Mouse (Mus musculus) neural tube, embryonic 14.5 days (tissue): Measurements from ENCODE around the gene Stab2. TPM values are rescaled to one million over a fixed set of nuclear protein-coding genes. Genes with fewer than 3 reads are reported as not detected.

Source experiments
- ATAC-seq: fragments of 200-750 bp; cut with Nextera tagmentation; 2 replicates; pipeline ENCODE4 v1.8.0; 2017; ENCODE audit warnings: low read depth, mild to moderate bottlenecking, moderate TSS enrichment, moderate library complexity
- H3K27ac ChIP-seq: fragments of 300-500 bp; sonication (generic); 2 replicates; pipeline ENCODE4 v1.5.1; 2014; ENCODE audit warnings: low read depth, mild to moderate bottlenecking, control low read depth, low read length, moderate library complexity, mixed read lengths
- H3K27me3 ChIP-seq: fragments of 300-500 bp; sonication (generic); 2 replicates; pipeline ENCODE4 v1.6.1; 2014; ENCODE audit warnings: low read length; ENCODE audit not compliant: control insufficient read depth, insufficient read depth
- H3K36me3 ChIP-seq: fragments of 300-500 bp; sonication (generic); 2 replicates; pipeline ENCODE4 v1.6.1; 2014; ENCODE audit warnings: low read length, mixed read lengths; ENCODE audit not compliant: control insufficient read depth, insufficient read depth
- H3K4me1 ChIP-seq: fragments of 300-500 bp; sonication (generic); 2 replicates; pipeline ENCODE4 v1.6.1; 2014; ENCODE audit warnings: low read length; ENCODE audit not compliant: control insufficient read depth, insufficient read depth
- H3K4me2 ChIP-seq: fragments of 300-500 bp; sonication (generic); 2 replicates; pipeline ENCODE4 v1.6.1; 2014; ENCODE audit warnings: mild to moderate bottlenecking, low read depth, low read length, control low read depth
- H3K4me3 ChIP-seq: fragments of 300-500 bp; sonication (generic); 2 replicates; pipeline ENCODE4 v1.5.1; 2014; ENCODE audit warnings: low read depth, low read length, control low read depth, mixed read lengths
- H3K9ac ChIP-seq: fragments of 300-500 bp; sonication (generic); replicated peaks from 2 replicates; pipeline ENCODE4 v1.6.1; 2014; ENCODE audit warnings: low read depth, mild to moderate bottlenecking, control low read depth, low read length, mixed read lengths
- H3K9me3 ChIP-seq: fragments of 300-500 bp; sonication (generic); 2 replicates; pipeline ENCODE4 v1.6.1; 2016; ENCODE audit warnings: low read length; ENCODE audit not compliant: control insufficient read depth
- WGBS: fragments of 180-500 bp; shearing (Covaris S2); extraction: QIAGEN DNeasy Blood & Tissue Kit; methylation state at CpG from one replicate; pipeline ENCODE4 v1.1.7; 2014; 5-methylcytosine and 5-hydroxymethylcytosine counted together
- polyA plus RNA-seq: library from polyadenylated mRNA; unstranded; fragments of >200 nt; fragmentation: Nextera tagmentation; extraction: Ambion mirVana; gene quantifications from 2 replicates; pipeline ENCODE4 v1.2.1, GENCODE M21; 2014

Gene Stab2
- polyA plus RNA-seq, 1 experiment from 2014 or later, result 0.36 TPM

- WGBS, result 83% methylated on average over 4 of the region's 4 CpGs
- Histone ChIP-seq H3K27ac (no peak overlapping the region), H3K27me3 (no peaks in the 10 kb centered on the region), H3K9me3 (no peaks in the 10 kb centered on the region), H3K4me1 (no peaks in the 10 kb centered on the region), H3K9ac (no peak overlapping the region), H3K4me3 (no peak overlapping the region), H3K4me2 (no peak overlapping the region), H3K36me3 (peaks cover 7% of the 10 kb centered on the region; the same call in 1 of the 2 replicates)
- no peak for ATAC-seq
Observed at GRCm38 (mm10) chr10:86836784-86837183, 171.0 kb downstream of the Stab2 start.

DNA sequence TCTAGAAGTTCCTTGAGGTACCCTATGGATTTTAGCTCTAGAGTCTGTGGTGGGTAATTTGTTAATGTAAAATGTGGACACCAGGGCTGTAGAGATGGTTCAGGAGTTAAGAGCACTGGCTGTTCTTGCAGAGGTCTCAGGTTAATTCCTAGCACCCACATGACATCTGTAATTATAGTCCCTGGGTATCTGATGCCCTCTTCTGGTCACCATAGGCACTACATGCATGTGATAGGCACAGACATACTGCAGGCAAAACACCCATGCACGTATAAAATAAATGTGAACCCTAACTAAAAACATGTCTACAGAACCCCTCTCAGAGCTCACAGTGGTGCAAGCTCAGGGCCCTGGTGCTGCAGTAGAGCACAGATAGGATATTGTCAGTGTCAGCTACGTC, 178.3 kb downstream of the Stab2 start:
- H3K36me3 ChIP-seq, result peaks cover 7% of the 10 kb centered on the region; the same call in 1 of the 2 replicates
- no peak overlapping the region for H3K27ac ChIP-seq
- H3K4me1 ChIP-seq, result no peaks in the 10 kb centered on the region
- no peak overlapping the region for H3K4me2 ChIP-seq
- no peaks in the 10 kb centered on the region for H3K27me3 ChIP-seq
- no peaks in the 10 kb centered on the region for H3K9me3 ChIP-seq
- ATAC-seq, result no peak
- no peak overlapping the region for H3K9ac ChIP-seq
- 92% methylated on average over 2 of the region's 2 CpGs for whole genome bisulfite sequencing
- no peak overlapping the region for H3K4me3 ChIP-seq

GRCm38 (mm10) chr10:86828221-86829135, 179.3 kb downstream of the Stab2 start:
- no peak overlapping the region for H3K4me3 ChIP-seq
- H3K27me3 ChIP-seq, result no peaks in the 10 kb centered on the region
- 89% methylated on average over 15 of the region's 15 CpGs for WGBS
- H3K27ac ChIP-seq, result no peak overlapping the region
- no peaks in the 10 kb centered on the region for H3K36me3 ChIP-seq
- no peak overlapping the region for H3K4me2 ChIP-seq
- no peaks in the 10 kb centered on the region for H3K4me1 ChIP-seq
- H3K9ac ChIP-seq, result no peak overlapping the region
- H3K9me3 ChIP-seq, result no peaks in the 10 kb centered on the region
- no peak; the same call in 1 of the 2 replicates for ATAC-seq

- no peak overlapping the region for H3K27ac ChIP-seq
- no peaks in the 10 kb centered on the region for H3K4me1 ChIP-seq
- no peaks in the 10 kb centered on the region for H3K27me3 ChIP-seq
- WGBS, result 89% methylated on average over 3 of the region's 3 CpGs
- no peak overlapping the region for H3K4me3 ChIP-seq
- H3K9me3 ChIP-seq, result no peaks in the 10 kb centered on the region
- no peak for ATAC-seq
- H3K9ac ChIP-seq, result no peak overlapping the region
- H3K36me3 ChIP-seq, result no peaks in the 10 kb centered on the region
- H3K4me2 ChIP-seq, result no peak overlapping the region
Observed at GRCm38 (mm10) chr10:86826929-86827328, 180.9 kb downstream of the Stab2 start.

GRCm38 (mm10) chr10:86825871-86826522, 181.8 kb downstream of the Stab2 start:
- H3K4me2 ChIP-seq, result no peak overlapping the region

GRCm38 (mm10) chr10:86824871-86825270, 183.0 kb downstream of the Stab2 start:
- Histone ChIP-seq H3K4me2 (no peak overlapping the region), H3K36me3 (no peaks in the 10 kb centered on the region), H3K9me3 (no peaks in the 10 kb centered on the region), H3K9ac (no peak overlapping the region), H3K27me3 (no peaks in the 10 kb centered on the region), H3K27ac (no peak overlapping the region), H3K4me1 (0 out of 2 replicates have a peak, but pooled peaks cover 3% of the 10 kb centered on the region), H3K4me3 (no peak overlapping the region)
- ATAC-seq, result no peak
- 52% methylated on average over 14 of the region's 14 CpGs for WGBS

More at GRCm38 (mm10) chr10:86825871-86826522, 181.8 kb downstream of the Stab2 start:
- 96% methylated on average over 10 of the region's 10 CpGs for WGBS
- Histone ChIP-seq H3K4me1 (no peaks in the 10 kb centered on the region), H3K27me3 (no peaks in the 10 kb centered on the region), H3K4me3 (no peak overlapping the region), H3K36me3 (no peaks in the 10 kb centered on the region), H3K9me3 (no peaks in the 10 kb centered on the region), H3K27ac (no peak overlapping the region), H3K9ac (no peak overlapping the region)
- ATAC-seq, result no peak

DNA sequence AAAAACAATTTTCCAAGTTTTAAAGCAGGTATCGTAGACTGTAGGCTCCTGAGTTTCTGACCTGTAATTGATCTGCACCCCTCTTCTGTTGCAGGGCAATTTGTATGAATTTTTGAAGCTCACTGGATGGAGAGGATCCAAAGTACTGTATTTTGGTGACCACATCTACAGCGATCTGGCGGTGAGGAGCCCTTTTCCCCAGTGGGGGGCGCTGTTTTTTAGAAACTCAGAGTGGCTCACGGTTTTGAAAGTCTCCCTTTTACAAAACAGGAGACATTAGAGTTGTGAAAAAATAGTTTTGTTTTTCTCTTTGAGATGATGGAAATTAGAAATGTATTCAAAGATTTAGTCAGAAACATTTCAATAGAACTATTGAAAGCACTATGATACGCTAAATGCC, 183.7 kb downstream of the Stab2 start:
- Histone ChIP-seq H3K27ac (no peak overlapping the region), H3K27me3 (no peaks in the 10 kb centered on the region), H3K4me3 (no peak overlapping the region), H3K9ac (no peak overlapping the region), H3K9me3 (no peaks in the 10 kb centered on the region), H3K4me1 (peaks cover 8% of the 10 kb centered on the region), H3K4me2 (no peak overlapping the region), H3K36me3 (no peaks in the 10 kb centered on the region)
- ATAC-seq, result no peak
- WGBS, result 84% methylated on average over 6 of the region's 6 CpGs

GRCm38 (mm10) chr10:86821014-86821413, 186.8 kb downstream of the Stab2 start:
- 93% methylated on average over 7 of the region's 7 CpGs for WGBS
- Histone ChIP-seq H3K4me1 (peaks cover 8% of the 10 kb centered on the region), H3K36me3 (no peaks in the 10 kb centered on the region), H3K4me2 (no peak overlapping the region), H3K9ac (no peak overlapping the region), H3K27me3 (no peaks in the 10 kb centered on the region), H3K27ac (no peak overlapping the region), H3K4me3 (no peak overlapping the region), H3K9me3 (no peaks in the 10 kb centered on the region)
- no peak for ATAC-seq
